Mouse (Mus musculus) forebrain, embryonic 11.5 days (tissue): ENCODE data around the gene Cd19. TPM values are rescaled to one million over a fixed set of nuclear protein-coding genes. Genes with fewer than 3 reads are reported as not detected.

ENCODE experiments used
- ATAC-seq: fragments of 200-750 bp; cut with Nextera tagmentation; replicated peaks from 2 replicates; pipeline ENCODE4 v1.8.0; 2017; ENCODE audit warnings: moderate TSS enrichment; ENCODE audit not compliant: low FRiP score
- DNase-seq: peaks from one replicate; pipeline ENCODE4 v3.0.0-alpha.2; 2017; ENCODE audit warnings: low spot score
- H3K27ac ChIP-seq: fragments of 300-500 bp; sonication (generic); 2 replicates; pipeline ENCODE4 v1.5.1; 2014; ENCODE audit warnings: low read depth, low read length
- H3K27me3 ChIP-seq: fragments of 300-500 bp; sonication (generic); 2 replicates; pipeline ENCODE4 v1.6.1; 2014; ENCODE audit warnings: mild to moderate bottlenecking, low read length, mixed read lengths; ENCODE audit not compliant: control insufficient read depth, insufficient read depth
- H3K36me3 ChIP-seq: fragments of 300-500 bp; sonication (generic); 2 replicates; pipeline ENCODE4 v1.6.1; 2014; ENCODE audit warnings: mild to moderate bottlenecking, low read length, moderate library complexity, mixed read lengths; ENCODE audit not compliant: control insufficient read depth, insufficient read depth
- H3K4me1 ChIP-seq: fragments of 300-500 bp; sonication (generic); replicated peaks from 2 replicates; pipeline ENCODE4 v1.6.1; 2014; ENCODE audit warnings: low read length, mixed read lengths; ENCODE audit not compliant: control insufficient read depth, insufficient read depth
- H3K4me2 ChIP-seq: fragments of 300-500 bp; sonication (generic); 2 replicates; pipeline ENCODE4 v1.6.1; 2014; ENCODE audit warnings: low read depth, mild to moderate bottlenecking, low read length, moderate library complexity, mixed read lengths; ENCODE audit not compliant: severe bottlenecking
- H3K4me3 ChIP-seq: fragments of 300-500 bp; sonication (generic); 2 replicates; pipeline ENCODE4 v1.5.1; 2014; ENCODE audit warnings: low read depth, low read length
- H3K9ac ChIP-seq: fragments of 300-500 bp; sonication (generic); 2 replicates; pipeline ENCODE4 v1.6.1; 2014; ENCODE audit warnings: low read length
- H3K9me3 ChIP-seq: fragments of 300-500 bp; sonication (generic); 2 replicates; pipeline ENCODE4 v1.6.1; 2016; ENCODE audit warnings: low read length, mixed read lengths; ENCODE audit not compliant: control insufficient read depth
- WGBS: fragments of 180-500 bp; shearing (Covaris S2); extraction: QIAGEN DNeasy Blood & Tissue Kit; methylation state at CpG from one replicate; pipeline ENCODE4 v1.1.7; 2014; 5-methylcytosine and 5-hydroxymethylcytosine counted together
- polyA plus RNA-seq: library from polyadenylated mRNA; unstranded; fragments of >200 nt; fragmentation: Nextera tagmentation; extraction: Ambion mirVana; gene quantifications from 2 replicates; pipeline ENCODE4 v1.2.1, GENCODE M21; 2014

Gene Cd19
- polyA plus RNA-seq, 1 experiment from 2014 or later: not detected

DNA sequence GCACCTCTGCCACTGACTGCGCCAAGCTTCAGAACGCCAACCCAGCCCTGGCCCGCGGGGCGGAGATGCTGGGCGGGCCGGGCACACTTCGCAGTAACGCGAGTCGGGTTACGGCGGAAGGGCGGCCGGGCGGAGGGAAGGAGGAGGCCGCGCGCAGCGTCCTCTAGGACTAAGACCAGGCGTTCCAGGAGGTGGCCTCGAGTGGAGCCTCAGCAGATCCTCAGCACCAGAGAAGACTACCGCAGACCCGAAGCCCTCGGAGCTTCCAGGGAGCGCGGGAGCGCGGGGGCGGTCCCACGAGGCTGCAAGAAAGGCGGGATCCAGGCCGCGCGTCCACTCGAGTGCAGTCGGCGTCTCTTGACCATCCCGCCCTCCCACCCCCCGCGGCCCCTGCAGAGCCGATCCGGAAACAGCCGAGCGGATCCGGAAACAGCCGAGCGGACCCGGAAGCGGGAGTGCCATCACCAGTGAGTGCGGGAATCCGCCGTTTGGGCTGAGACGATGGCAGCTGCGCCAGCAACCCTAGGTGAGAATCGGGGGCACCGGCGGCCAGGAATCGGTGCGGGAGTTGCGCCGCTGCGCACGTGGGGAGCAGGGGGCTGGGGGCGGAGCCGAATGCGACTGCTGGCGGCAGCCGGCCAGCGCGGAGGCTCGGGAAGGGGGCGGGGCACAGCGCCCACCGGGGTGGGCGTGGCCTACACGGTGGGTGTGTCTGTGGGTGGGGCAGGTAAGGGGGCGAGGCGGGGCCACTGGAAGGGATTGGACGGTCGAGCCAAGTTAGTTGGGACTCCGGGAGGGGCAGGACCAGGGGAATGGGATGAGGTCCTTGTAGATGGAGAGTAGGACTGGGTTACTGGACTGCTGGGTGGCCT is 14.2 kb upstream of the Cd19 start, which contains the start of gene Rabep2:
Gene Rabep2 (plus strand): TSS at position 129 of the 872 bp plus-strand sequence.
- Histone ChIP-seq H3K9ac (peak within 1 kb of the TSS; percentile 86), H3K27ac (peak within 1 kb of the TSS; percentile 84), H3K4me1 (peaks cover 4% of the 10 kb centered on the region; the same call in 1 of the 2 replicates), H3K4me3 (peak within 1 kb of the TSS; percentile 75), H3K9me3 (no peaks in the 10 kb centered on the region; the same call in 1 of the 2 replicates), H3K4me2 (peak within 1 kb of the TSS; percentile 84), H3K27me3 (no peaks in the 10 kb centered on the region), H3K36me3 (no peaks in the 10 kb centered on the region)
- DNase-seq (peak; percentile 98), ATAC-seq (peak; percentile 91)
- under 1% methylated on average over 78 of the region's 82 CpGs for WGBS

DNA sequence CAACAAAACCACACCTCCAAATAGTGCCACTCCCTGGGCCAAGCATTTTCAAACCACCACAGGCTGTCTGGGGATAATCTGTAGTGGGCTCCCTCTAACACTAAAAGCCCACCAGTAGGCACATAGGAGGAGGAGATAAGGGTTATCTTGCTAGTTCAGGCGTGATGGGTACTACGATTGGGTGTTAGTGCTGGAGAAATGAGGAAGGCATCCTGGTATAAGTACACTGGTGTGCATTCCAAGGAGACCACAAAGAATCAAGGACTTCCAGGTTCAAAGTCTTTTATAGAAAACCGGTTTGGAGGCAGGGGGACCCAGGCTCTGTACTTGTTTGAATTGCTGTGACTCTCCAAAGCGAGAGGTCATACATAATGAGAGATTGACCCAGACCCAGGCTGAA is 13.5 kb upstream of the Cd19 start:
- H3K27me3 ChIP-seq: no peaks in the 10 kb centered on the region
- DNase-seq (no peak), ATAC-seq (peak; percentile 0)
- H3K27ac ChIP-seq: peak overlapping the region; percentile 84; the same call in 1 of the 2 replicates
- H3K4me2 ChIP-seq: peak overlapping the region; percentile 84
- H3K4me1 ChIP-seq: peaks cover 4% of the 10 kb centered on the region; the same call in 1 of the 2 replicates
- H3K4me3 ChIP-seq: peak overlapping the region; percentile 75
- H3K9ac ChIP-seq: peak overlapping the region; percentile 86
- no peaks in the 10 kb centered on the region; the same call in 1 of the 2 replicates for H3K9me3 ChIP-seq
- H3K36me3 ChIP-seq: no peaks in the 10 kb centered on the region
- WGBS: 23% methylated on average over 4 of the region's 4 CpGs

DNA sequence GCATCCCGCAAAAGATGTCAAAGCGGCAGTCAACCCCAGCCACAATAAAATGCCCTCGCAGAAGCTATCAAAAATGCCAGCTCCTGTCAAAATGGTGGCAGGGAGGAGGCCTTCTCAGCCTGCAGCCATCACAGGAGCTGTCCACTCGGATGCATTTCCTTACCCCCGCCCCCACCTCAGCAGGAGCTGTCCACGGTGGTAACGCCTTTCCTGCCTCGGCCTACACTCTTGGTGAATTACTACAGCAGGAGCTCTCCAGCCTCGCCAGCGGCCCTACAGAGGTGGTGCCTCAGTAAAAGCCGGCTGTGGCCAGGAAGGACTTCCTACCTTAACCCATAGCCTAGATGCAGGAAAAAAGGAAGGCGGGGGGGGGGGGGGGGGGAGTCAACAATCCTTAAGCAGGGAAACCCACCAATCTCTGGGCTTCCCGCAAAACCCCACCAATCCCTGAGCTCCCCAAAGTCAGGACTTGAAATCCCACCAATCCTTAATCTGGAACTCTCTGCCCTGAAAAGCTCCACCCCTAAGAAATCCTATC is 12.7 kb upstream of the Cd19 start:
- no peak overlapping the region for H3K9ac ChIP-seq
- 65% methylated on average over 12 of the region's 13 CpGs for WGBS
- peaks cover 4% of the 10 kb centered on the region; the same call in 1 of the 2 replicates for H3K4me1 ChIP-seq
- no peaks in the 10 kb centered on the region for H3K36me3 ChIP-seq
- no peak overlapping the region for H3K27ac ChIP-seq
- no peaks in the 10 kb centered on the region; the same call in 1 of the 2 replicates for H3K9me3 ChIP-seq
- no peaks in the 10 kb centered on the region for H3K27me3 ChIP-seq
- no peak for ATAC-seq
- no peak overlapping the region for H3K4me3 ChIP-seq
- DNase-seq: no peak
- H3K4me2 ChIP-seq: no peak overlapping the region

DNA sequence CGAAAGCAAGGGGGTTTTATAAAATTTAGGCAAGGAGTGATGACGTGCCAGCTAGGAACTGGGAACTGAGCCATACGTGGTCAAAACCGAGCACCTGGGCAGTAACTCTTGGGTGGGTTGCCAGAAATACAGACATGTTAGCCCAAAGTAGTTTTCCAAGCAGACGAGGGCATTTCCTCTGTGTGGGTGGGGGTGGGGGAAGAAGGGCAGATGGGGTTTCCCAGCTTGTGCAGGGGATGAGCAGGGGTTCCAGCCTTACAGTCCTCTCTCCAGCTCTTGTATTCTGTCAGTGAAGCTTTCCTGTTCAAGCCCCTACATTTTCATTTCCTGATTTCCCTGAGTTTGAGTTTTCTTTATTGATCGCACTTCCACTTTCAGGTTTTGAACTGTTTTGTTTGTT is 9.5 kb upstream of the Cd19 start:
- ATAC-seq (no peak), DNase-seq (no peak)
- Histone ChIP-seq H3K4me2 (no peak overlapping the region), H3K27me3 (no peaks in the 10 kb centered on the region), H3K27ac (no peak overlapping the region), H3K36me3 (no peaks in the 10 kb centered on the region), H3K9ac (no peak overlapping the region), H3K9me3 (no peaks in the 10 kb centered on the region; the same call in 1 of the 2 replicates), H3K4me3 (no peak overlapping the region), H3K4me1 (no peaks in the 10 kb centered on the region; the same call in 1 of the 2 replicates)
- WGBS: 80% methylated on average over 6 of the region's 6 CpGs

DNA sequence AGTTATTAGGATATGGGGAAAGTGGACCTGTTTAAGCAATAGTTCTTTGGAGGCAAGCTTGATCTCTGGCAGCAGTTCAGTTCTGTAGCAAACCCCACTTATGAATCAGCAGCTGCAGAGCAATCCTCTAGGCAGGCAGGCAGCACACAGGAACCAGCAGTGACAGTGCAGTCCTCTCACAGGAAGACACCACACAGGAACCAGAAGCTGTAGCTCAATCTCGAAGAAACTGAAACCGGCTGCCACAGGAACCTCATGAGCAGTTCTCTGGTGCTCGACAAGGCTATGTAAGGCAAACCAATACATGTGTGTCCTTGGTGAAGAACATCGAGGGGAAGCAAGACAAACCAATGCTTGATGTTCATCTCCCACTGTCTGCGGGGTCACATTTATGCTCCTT is 7.1 kb upstream of the Cd19 start:
- no peak overlapping the region for H3K4me3 ChIP-seq
- no peaks in the 10 kb centered on the region for H3K27me3 ChIP-seq
- 89% methylated on average over 5 of the region's 5 CpGs for WGBS
- H3K9me3 ChIP-seq: no peaks in the 10 kb centered on the region; the same call in 1 of the 2 replicates
- H3K36me3 ChIP-seq: no peaks in the 10 kb centered on the region
- ATAC-seq: no peak
- H3K9ac ChIP-seq: no peak overlapping the region
- no peak overlapping the region for H3K27ac ChIP-seq
- peaks cover 2% of the 10 kb centered on the region; the same call in 1 of the 2 replicates for H3K4me1 ChIP-seq
- DNase-seq: no peak
- H3K4me2 ChIP-seq: no peak overlapping the region

DNA sequence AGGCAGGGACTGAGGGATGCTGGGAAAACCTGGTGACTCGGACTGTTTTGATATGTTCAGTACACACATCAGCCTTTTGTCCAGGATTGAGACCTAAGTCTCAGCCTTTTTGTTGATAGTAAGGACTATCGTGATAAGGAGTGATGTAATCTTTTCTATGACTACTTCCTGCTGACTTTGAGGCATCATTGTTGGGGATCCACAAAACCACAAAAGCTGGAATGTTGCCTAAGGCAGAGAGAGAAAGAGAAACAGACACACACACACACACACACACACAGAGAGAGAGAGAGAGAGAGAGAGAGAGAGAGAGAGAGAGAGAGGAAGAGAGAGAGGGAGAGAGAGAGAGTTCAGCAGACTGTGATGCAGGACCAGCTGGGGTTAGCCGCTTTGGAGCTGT is 3.8 kb upstream of the Cd19 start:
- no peaks in the 10 kb centered on the region for H3K9me3 ChIP-seq
- no peak overlapping the region for H3K4me2 ChIP-seq
- DNase-seq (no peak), ATAC-seq (no peak)
- no peak overlapping the region for H3K27ac ChIP-seq
- H3K36me3 ChIP-seq: no peaks in the 10 kb centered on the region
- WGBS: 78% methylated on average over 3 of the region's 3 CpGs
- no peak overlapping the region for H3K4me3 ChIP-seq
- H3K27me3 ChIP-seq: no peaks in the 10 kb centered on the region
- no peak overlapping the region for H3K9ac ChIP-seq
- H3K4me1 ChIP-seq: peaks cover 2% of the 10 kb centered on the region; the same call in 1 of the 2 replicates

DNA sequence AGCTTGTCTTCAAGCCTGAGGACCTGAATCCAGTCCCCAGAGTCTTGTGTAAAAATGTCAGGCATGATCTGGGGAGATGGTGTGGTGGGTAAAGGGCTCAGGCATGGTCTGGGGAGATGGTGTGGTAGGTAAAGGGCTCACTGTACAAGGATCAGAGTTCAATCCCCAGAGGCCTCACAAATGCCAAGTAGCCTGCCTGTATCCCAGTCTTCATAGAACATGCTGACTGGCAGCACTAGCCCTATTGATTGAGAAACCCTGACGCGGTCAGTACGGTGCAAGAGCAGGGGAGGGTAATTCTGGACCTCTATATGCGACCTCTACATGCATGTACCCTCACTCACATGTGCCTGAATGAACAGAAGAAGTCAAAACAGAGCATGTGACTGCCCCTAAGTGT is 2.9 kb upstream of the Cd19 start:
- Histone ChIP-seq H3K4me3 (no peak overlapping the region), H3K4me2 (no peak overlapping the region), H3K4me1 (peaks cover 2% of the 10 kb centered on the region; the same call in 1 of the 2 replicates), H3K27me3 (no peaks in the 10 kb centered on the region), H3K9ac (no peak overlapping the region), H3K9me3 (no peaks in the 10 kb centered on the region), H3K36me3 (no peaks in the 10 kb centered on the region), H3K27ac (peak overlapping the region; percentile 18; the same call in 1 of the 2 replicates)
- no peak for DNase-seq
- WGBS: 69% methylated on average over 4 of the region's 4 CpGs
- ATAC-seq: no peak

DNA sequence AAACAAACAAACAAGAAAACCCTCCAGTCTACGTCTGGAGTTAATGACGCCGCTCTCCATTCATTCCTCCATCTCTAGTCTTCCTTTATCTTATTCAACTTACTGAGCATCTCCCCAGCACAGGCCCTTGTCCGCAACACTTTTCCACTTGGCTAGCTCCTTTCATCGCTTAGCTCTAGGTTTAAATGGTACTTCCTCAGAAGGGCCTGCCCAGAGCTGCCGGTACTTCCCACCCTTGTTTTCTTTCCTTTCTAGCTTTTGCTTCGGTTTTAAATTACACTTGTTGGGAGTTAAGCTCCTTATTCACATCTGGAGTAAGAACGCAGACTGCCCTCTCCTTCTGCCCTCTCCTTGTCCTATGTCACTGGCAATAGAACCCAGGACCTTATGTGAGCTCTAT is 2.4 kb upstream of the Cd19 start:
- peak overlapping the region; percentile 25; the same call in 1 of the 2 replicates for H3K27ac ChIP-seq

More for the DNA sequence above, 2.4 kb upstream of the Cd19 start:
- 5% methylated on average over 8 of the region's 8 CpGs for WGBS
- H3K9me3 ChIP-seq: no peaks in the 10 kb centered on the region
- DNase-seq (peak; percentile 64), ATAC-seq (peak; percentile 49; the same call in 1 of the 2 replicates)
- no peak overlapping the region for H3K4me2 ChIP-seq
- no peak overlapping the region for H3K9ac ChIP-seq
- H3K36me3 ChIP-seq: no peaks in the 10 kb centered on the region
- no peak overlapping the region for H3K4me3 ChIP-seq
- peaks cover 2% of the 10 kb centered on the region; the same call in 1 of the 2 replicates for H3K4me1 ChIP-seq
- H3K27me3 ChIP-seq: no peaks in the 10 kb centered on the region
